Mouse (Mus musculus) lung, postnatal 0 days (tissue): ENCODE measurements around the gene Smim6. TPM values are rescaled to one million over a fixed set of nuclear protein-coding genes. Genes with fewer than 3 reads are reported as not detected.

Source experiments
- ATAC-seq: fragments of 200-750 bp; cut with Nextera tagmentation; 2 replicates; pipeline ENCODE4 v1.8.0; 2017; ENCODE audit warnings: moderate library complexity
- DNase-seq: peaks from one replicate; pipeline ENCODE4 v3.0.0-alpha.2; 2016; ENCODE audit warnings: low spot score
- H3K27ac ChIP-seq: fragments of 300-500 bp; sonication (generic); 2 replicates; pipeline ENCODE4 v1.5.1; 2014; ENCODE audit warnings: antibody characterized with exemption, mild to moderate bottlenecking, low read length, mixed read lengths
- H3K27me3 ChIP-seq: fragments of 300-500 bp; sonication (generic); replicated peaks from 2 replicates; pipeline ENCODE4 v1.6.1; 2014; ENCODE audit warnings: low read length, mixed read lengths; ENCODE audit not compliant: insufficient read depth
- H3K36me3 ChIP-seq: fragments of 300-500 bp; sonication (generic); 2 replicates; pipeline ENCODE4 v1.6.1; 2014; ENCODE audit warnings: low read length, mixed read lengths; ENCODE audit not compliant: insufficient read depth
- H3K4me1 ChIP-seq: fragments of 300-500 bp; sonication (generic); 2 replicates; pipeline ENCODE4 v1.6.1; 2014; ENCODE audit warnings: antibody characterized with exemption, low read depth, low read length, mixed read lengths; ENCODE audit not compliant: insufficient read depth
- H3K4me2 ChIP-seq: fragments of 300-500 bp; sonication (generic); replicated peaks from 2 replicates; pipeline ENCODE4 v1.6.1; 2014; ENCODE audit warnings: low read depth, mild to moderate bottlenecking, low read length, moderate library complexity, mixed read lengths
- H3K4me3 ChIP-seq: fragments of 300-500 bp; sonication (generic); 2 replicates; pipeline ENCODE4 v1.5.1; 2014; ENCODE audit warnings: low read depth, low read length
- H3K9ac ChIP-seq: fragments of 300-500 bp; sonication (generic); replicated peaks from 2 replicates; pipeline ENCODE4 v1.6.1; 2014; ENCODE audit warnings: low read depth, mild to moderate bottlenecking
- H3K9me3 ChIP-seq: fragments of 300-500 bp; sonication (generic); 2 replicates; pipeline ENCODE4 v1.6.1; 2016; ENCODE audit warnings: low read length, mixed read lengths
- CTCF ChIP-seq: IDR thresholded peaks from 2 replicates; pipeline ENCODE4 v1.5.1; 2016; ENCODE audit warnings: antibody characterized with exemption, mild to moderate bottlenecking
- EP300 ChIP-seq: IDR thresholded peaks from 2 replicates; pipeline ENCODE4 v1.6.1; 2016; ENCODE audit warnings: antibody characterized with exemption, mild to moderate bottlenecking, control low read depth
- WGBS: fragments of 180-500 bp; shearing (Covaris S2); extraction: QIAGEN DNeasy Blood & Tissue Kit; methylation state at CpG from one replicate; pipeline ENCODE4 v1.1.7; 2014; 5-methylcytosine and 5-hydroxymethylcytosine counted together
- polyA plus RNA-seq: library from polyadenylated mRNA; unstranded; fragments of >200 nt; fragmentation: Nextera tagmentation; extraction: Ambion mirVana; gene quantifications from 2 replicates; pipeline ENCODE4 v1.2.1, GENCODE M21; 2015

Gene Smim6
- polyA plus RNA-seq, 1 experiment from 2014 or later = 61.5 TPM

DNA sequence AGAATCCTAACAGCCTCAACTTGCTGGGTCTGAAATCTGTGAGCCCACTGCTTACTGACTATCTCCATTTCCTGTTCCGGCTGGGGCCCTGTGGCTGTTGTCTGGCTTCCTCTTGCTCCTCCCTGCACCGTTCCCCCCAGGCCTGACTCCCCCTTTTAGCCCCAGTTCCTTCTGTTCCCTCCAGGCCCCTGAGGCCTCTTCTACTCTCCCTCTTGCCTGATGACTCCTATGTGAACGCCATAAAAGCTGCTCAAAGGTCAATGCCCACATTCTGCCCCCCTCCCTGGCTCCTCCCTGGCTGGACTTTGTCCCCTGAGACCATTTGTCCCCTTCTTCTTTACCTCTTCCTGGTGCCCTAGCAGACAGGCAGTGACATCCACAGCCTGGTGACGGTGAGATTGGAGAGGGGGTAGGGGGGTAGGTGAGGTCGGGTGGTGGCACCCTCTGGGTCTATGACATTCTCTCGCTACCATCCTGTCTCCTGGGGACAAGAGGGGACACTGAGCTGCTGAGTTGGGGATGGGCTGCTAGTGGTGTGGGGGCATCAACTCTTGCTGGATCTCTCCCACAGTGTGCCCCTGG is 34.6 kb upstream of the Smim6 start:
- ATAC-seq (no peak), DNase-seq (no peak)
- WGBS = 53% methylated on average over 6 of the region's 6 CpGs
- Histone ChIP-seq H3K4me2 (no peak overlapping the region), H3K36me3 (no peaks in the 10 kb centered on the region), H3K27me3 (no peaks in the 10 kb centered on the region), H3K4me1 (no peaks in the 10 kb centered on the region), H3K27ac (no peak overlapping the region), H3K9me3 (no peaks in the 10 kb centered on the region), H3K4me3 (no peak overlapping the region), H3K9ac (no peak overlapping the region)
- TF ChIP-seq EP300 (no peak), CTCF (no peak)

DNA sequence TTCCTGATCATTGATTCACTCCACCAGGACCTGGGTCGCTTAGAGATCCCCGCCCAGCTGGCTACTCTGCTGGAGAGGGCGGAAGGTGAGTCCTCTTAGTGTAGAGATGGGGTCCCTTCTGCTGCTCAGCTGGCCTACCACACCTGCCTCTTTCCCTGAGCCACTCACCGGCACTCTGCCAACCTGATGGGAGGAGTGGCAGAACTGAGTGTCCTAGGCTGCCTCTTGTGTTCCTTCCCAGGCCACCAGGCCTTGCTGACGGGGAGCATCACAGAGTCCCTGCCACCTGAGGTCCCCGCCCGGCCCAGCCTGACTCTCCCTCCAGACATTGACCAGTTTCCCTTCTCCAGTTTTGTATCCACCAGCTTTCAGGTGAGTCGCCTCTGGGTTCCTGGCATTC is 33.7 kb upstream of the Smim6 start:
- Histone ChIP-seq H3K4me2 (no peak overlapping the region), H3K4me1 (no peaks in the 10 kb centered on the region), H3K9ac (no peak overlapping the region), H3K27me3 (no peaks in the 10 kb centered on the region), H3K36me3 (no peaks in the 10 kb centered on the region), H3K9me3 (no peaks in the 10 kb centered on the region), H3K4me3 (no peak overlapping the region), H3K27ac (no peak overlapping the region)
- WGBS = 73% methylated on average over 8 of the region's 8 CpGs
- DNase-seq (no peak), ATAC-seq (no peak)
- TF ChIP-seq EP300 (no peak), CTCF (no peak)

DNA sequence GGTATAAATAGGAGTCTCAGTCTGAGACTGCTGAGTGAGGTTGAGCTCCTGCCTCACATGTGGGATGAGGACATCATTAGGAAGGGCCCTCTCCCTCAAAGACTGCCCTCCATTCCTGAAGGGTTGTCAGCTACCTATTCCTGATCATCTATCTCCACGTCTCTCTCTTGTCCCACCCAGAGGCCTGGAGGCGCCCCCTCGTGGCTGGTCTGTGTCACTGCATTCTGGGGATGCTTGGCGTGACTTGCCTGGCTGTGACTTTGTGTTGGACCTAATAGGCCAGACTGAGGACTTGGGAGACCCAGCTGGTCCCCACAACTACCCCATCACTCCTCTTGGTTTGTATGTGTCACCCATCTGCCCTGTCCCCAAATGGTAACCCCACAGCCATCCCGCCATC is 30.8 kb upstream of the Smim6 start:
- no peaks in the 10 kb centered on the region for H3K27me3 ChIP-seq
- no peak overlapping the region for H3K27ac ChIP-seq
- 28% methylated on average over 5 of the region's 5 CpGs for WGBS
- H3K4me1 ChIP-seq = no peaks in the 10 kb centered on the region
- no peak overlapping the region for H3K9ac ChIP-seq
- H3K36me3 ChIP-seq = no peaks in the 10 kb centered on the region
- no peak overlapping the region for H3K4me2 ChIP-seq
- H3K9me3 ChIP-seq = no peaks in the 10 kb centered on the region
- DNase-seq = no peak
- no peak for TF ChIP-seq EP300
- TF ChIP-seq CTCF = peak; percentile 87
- ATAC-seq = no peak
- no peak overlapping the region for H3K4me3 ChIP-seq

DNA sequence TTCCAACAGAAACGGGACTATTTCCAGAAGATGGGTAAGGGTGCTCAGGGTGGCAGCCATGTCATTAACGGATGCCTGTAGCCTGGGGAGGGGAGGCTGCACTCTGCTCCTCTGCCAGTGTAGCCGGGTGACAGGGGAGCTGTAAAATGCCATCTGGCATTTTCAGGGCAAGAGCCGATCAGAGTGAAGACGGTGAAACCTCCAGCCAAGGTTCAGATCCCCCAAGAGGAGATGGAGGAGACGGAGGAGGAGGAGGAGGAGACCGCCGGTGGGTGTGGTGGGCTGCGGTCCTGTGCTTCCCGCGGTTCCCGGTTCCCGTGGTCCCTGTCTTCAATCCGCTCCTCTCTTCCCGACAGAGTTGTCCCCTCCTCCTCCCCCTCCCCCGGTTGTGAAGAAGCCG is 28.6 kb upstream of the Smim6 start:
- DNase-seq = no peak
- H3K4me1 ChIP-seq = no peaks in the 10 kb centered on the region
- no peak overlapping the region for H3K4me3 ChIP-seq
- no peaks in the 10 kb centered on the region for H3K9me3 ChIP-seq
- H3K27me3 ChIP-seq = no peaks in the 10 kb centered on the region
- TF ChIP-seq CTCF (no peak), EP300 (no peak)
- H3K27ac ChIP-seq = no peak overlapping the region
- H3K9ac ChIP-seq = no peak overlapping the region
- WGBS = 19% methylated on average over 16 of the region's 17 CpGs
- no peak overlapping the region for H3K4me2 ChIP-seq
- ATAC-seq = no peak
- H3K36me3 ChIP-seq = no peaks in the 10 kb centered on the region

DNA sequence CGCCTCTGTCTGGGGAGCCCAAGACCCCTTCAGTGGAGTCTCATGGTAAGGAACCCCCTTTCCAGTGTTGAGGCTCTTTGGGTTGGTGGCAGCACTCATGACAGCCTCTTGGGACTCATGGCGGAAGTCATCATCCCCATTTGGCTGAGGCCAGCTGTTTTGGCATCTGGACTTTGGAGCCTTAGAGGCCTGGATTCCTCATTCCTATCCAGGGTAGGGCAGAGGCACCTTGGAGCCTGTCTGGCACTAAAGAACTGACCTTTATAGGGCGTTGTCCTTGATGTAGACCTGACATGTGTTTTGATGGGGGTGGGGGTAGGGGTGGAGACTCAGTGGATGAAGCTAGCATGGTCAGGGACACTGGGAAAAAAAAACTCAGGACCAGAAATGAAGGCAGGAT is 27.5 kb upstream of the Smim6 start:
- Histone ChIP-seq H3K4me3 (no peak overlapping the region), H3K4me2 (no peak overlapping the region), H3K36me3 (no peaks in the 10 kb centered on the region), H3K9me3 (no peaks in the 10 kb centered on the region), H3K27ac (no peak overlapping the region), H3K9ac (no peak overlapping the region), H3K4me1 (no peaks in the 10 kb centered on the region), H3K27me3 (no peaks in the 10 kb centered on the region)
- ATAC-seq = no peak
- WGBS = 88% methylated on average over 3 of the region's 3 CpGs
- DNase-seq = no peak
- TF ChIP-seq CTCF (no peak), EP300 (no peak)

DNA sequence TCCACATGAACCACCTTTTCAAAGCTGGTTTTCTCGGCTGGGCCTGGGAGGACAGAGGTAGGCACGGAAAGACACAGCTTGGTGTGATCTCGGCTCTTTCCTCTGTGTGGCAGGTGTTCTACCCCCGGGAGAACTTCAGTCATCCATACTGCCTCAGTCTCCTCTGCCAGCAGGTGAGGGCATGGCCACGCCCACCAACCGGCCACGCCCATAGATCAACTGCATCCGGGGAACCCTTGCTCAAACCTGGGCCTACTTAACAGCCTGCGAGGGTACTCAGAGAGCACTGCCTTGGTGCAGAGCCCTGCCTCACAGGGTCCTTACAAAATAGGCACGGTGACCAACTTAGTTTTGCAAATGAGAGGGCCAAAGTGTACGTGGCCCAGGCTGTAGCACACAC is 26.5 kb upstream of the Smim6 start:
- Histone ChIP-seq H3K9ac (no peak overlapping the region), H3K4me2 (no peak overlapping the region), H3K4me1 (no peaks in the 10 kb centered on the region), H3K9me3 (no peaks in the 10 kb centered on the region), H3K36me3 (no peaks in the 10 kb centered on the region), H3K27ac (no peak overlapping the region), H3K27me3 (no peaks in the 10 kb centered on the region), H3K4me3 (no peak overlapping the region)
- DNase-seq (no peak), ATAC-seq (no peak)
- WGBS = 70% methylated on average over 11 of the region's 11 CpGs
- TF ChIP-seq CTCF = no peak
- TF ChIP-seq EP300 = no peak

DNA sequence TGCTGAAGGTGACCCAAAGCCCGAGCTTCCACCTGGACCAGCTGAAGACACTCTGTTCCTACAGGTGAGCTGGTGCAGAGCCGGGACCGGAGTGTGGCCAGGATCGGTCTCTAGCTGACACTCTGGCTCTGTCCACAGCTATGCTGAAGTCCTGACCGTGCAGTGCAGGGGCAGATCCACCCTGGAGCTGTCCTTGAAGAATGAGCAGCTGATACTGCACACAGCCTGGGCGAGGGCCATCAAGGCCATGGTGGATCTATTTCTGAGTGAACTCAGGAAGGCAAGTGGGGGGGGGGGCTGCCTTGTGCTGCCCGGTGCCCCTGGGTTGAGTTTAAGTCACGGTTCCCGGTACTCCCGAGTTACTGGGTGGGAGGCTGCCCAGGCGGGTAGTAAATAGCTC is 25.4 kb upstream of the Smim6 start:
- 86% methylated on average over 11 of the region's 11 CpGs for WGBS
- H3K4me1 ChIP-seq = no peaks in the 10 kb centered on the region
- no peak for ATAC-seq

More for the DNA sequence above, 25.4 kb upstream of the Smim6 start:
- H3K9ac ChIP-seq = no peak overlapping the region
- H3K4me2 ChIP-seq = no peak overlapping the region
- H3K27me3 ChIP-seq = no peaks in the 10 kb centered on the region
- no peak for TF ChIP-seq CTCF
- TF ChIP-seq EP300 = no peak
- no peak overlapping the region for H3K27ac ChIP-seq
- no peak for DNase-seq
- H3K9me3 ChIP-seq = no peaks in the 10 kb centered on the region
- H3K36me3 ChIP-seq = no peaks in the 10 kb centered on the region
- H3K4me3 ChIP-seq = no peak overlapping the region
